Mouse (Mus musculus) kidney, postnatal 36 days (tissue): ENCODE measurements around the gene Gm17581.

ENCODE experiments used
- DNase-seq, 2 experiments: peaks; one replicate each; pipeline ENCODE4 v3.0.0; 2021 to 2022; ENCODE audit warnings: mixed read lengths in 2 of 2

The Gm17581 gene

GRCm38 (mm10) chr2:155687746-155688145 lies 47.9 kb downstream of the Gm17581 start:
- no peak for DNase-seq

GRCm38 (mm10) chr2:155686572-155686971 lies 49.1 kb downstream of the Gm17581 start:
- DNase-seq, result no peak
